Mouse (Mus musculus) embryonic fibroblast, embryonic 13.5 days (primary cell): ENCODE measurements around the gene Ttc29. TPM values are rescaled to one million over a fixed set of nuclear protein-coding genes. Genes with fewer than 3 reads are reported as not detected.

ENCODE experiments used
- H3K27ac ChIP-seq: 2 replicates; pipeline ENCODE4 v1.5.1; 2012; ENCODE audit warnings: low read length, control low read depth, inconsistent platforms; ENCODE audit not compliant: insufficient read depth
- H3K4me1 ChIP-seq: 2 replicates; pipeline ENCODE4 v1.6.1; 2011; ENCODE audit warnings: low read length; ENCODE audit not compliant: control insufficient read depth, insufficient read depth
- H3K4me3 ChIP-seq: 2 replicates; pipeline ENCODE4 v1.5.1; 2011; ENCODE audit warnings: mild to moderate bottlenecking, control low read depth, low read length; ENCODE audit not compliant: insufficient read depth
- CTCF ChIP-seq: IDR thresholded peaks from 2 replicates; pipeline ENCODE4 v1.5.1; 2011; ENCODE audit warnings: mild to moderate bottlenecking, control low read depth, low read length, moderate library complexity, borderline replicate concordance; ENCODE audit not compliant: insufficient read depth
- POLR2A ChIP-seq: IDR thresholded peaks from 2 replicates; pipeline ENCODE4 v1.6.1; 2011; ENCODE audit warnings: low read depth, mild to moderate bottlenecking, control low read depth, low read length, moderate library complexity
- polyA plus RNA-seq: library from polyadenylated mRNA; stranded (reverse); fragments of >200 nt; gene quantifications from 2 replicates; pipeline ENCODE4 v1.2.4, GENCODE M21; 2011; ENCODE audit warnings: low read depth; ENCODE audit not compliant: missing spikeins, insufficient read length

Ttc29 gene
- polyA plus RNA-seq, 1 experiment: not detected

GRCm38 (mm10) chr8:78428148-78428547 is 215.1 kb downstream of the Ttc29 start:
- H3K4me3 ChIP-seq: no peak overlapping the region
- TF ChIP-seq POLR2A: no peak
- TF ChIP-seq CTCF: no peak
- H3K4me1 ChIP-seq: no peaks in the 10 kb centered on the region
- no peak overlapping the region for H3K27ac ChIP-seq

DNA sequence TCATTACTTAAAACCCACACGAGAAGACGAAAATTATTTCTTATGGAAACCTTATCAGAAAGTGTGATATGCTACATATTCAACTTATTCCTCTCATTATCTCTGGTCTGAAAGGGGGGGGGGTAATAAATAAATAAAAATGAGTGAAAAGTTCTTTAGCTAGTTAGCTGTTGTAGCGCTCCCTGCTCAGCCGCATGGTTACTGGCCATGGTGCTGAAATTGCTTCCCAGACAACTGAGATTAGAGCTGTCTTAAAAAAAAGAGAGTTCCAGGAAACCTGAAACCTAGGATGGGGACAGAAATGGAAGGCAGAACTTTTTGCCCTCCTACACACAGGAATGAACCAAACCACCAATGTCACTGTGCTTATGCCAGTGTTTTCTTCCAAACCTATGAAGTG is 218.3 kb downstream of the Ttc29 start:
- no peak overlapping the region for H3K4me3 ChIP-seq
- no peak for TF ChIP-seq CTCF
- TF ChIP-seq POLR2A: no peak
- H3K27ac ChIP-seq: no peak overlapping the region
- H3K4me1 ChIP-seq: no peaks in the 10 kb centered on the region

GRCm38 (mm10) chr8:78432451-78432850 is 219.4 kb downstream of the Ttc29 start:
- H3K4me3 ChIP-seq: no peak overlapping the region
- no peak for TF ChIP-seq POLR2A
- no peak for TF ChIP-seq CTCF
- no peak overlapping the region for H3K27ac ChIP-seq
- H3K4me1 ChIP-seq: no peaks in the 10 kb centered on the region

DNA sequence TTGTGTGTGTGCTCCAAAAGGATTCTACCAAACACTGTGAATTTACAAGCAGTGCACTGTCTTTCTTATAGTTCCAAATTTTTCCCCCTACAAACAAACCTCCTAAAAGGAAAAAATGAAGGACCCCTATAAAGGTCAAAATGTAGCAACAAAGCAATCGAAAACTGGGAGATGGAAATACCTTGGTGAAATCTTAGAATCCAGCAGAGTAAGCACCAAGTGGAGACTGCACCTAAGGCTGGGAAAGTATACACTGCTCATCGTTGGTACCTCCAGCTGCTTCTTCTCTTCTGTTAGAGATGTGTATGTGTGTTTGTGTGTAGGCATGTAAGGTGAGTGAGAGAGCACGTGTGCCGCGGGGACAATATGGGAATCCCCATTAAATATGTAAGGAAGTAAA is 220.2 kb downstream of the Ttc29 start:
- Histone ChIP-seq H3K4me3 (no peak overlapping the region), H3K4me1 (no peaks in the 10 kb centered on the region), H3K27ac (no peak overlapping the region)
- TF ChIP-seq CTCF (no peak), POLR2A (no peak)

GRCm38 (mm10) chr8:78434340-78434739 is 221.2 kb downstream of the Ttc29 start:
- Histone ChIP-seq H3K4me1 (no peaks in the 10 kb centered on the region), H3K4me3 (no peak overlapping the region)

GRCm38 (mm10) chr8:78434823-78435623 is 221.9 kb downstream of the Ttc29 start:
- Histone ChIP-seq H3K27ac (no peak overlapping the region), H3K4me3 (no peak overlapping the region), H3K4me1 (no peaks in the 10 kb centered on the region)
- no peak for TF ChIP-seq CTCF
- TF ChIP-seq POLR2A: no peak

More at GRCm38 (mm10) chr8:78434340-78434739, 221.2 kb downstream of the Ttc29 start:
- TF ChIP-seq CTCF (no peak), POLR2A (no peak)
- no peak overlapping the region for H3K27ac ChIP-seq

GRCm38 (mm10) chr8:78435624-78435960 is 222.5 kb downstream of the Ttc29 start:
- no peak overlapping the region for H3K4me3 ChIP-seq
- TF ChIP-seq POLR2A (no peak), CTCF (no peak)
- H3K4me1 ChIP-seq: no peaks in the 10 kb centered on the region
- no peak overlapping the region for H3K27ac ChIP-seq

GRCm38 (mm10) chr8:78436071-78436651 is 223.1 kb downstream of the Ttc29 start, which contains the start of gene Pou4f2:
Gene Pou4f2, minus strand, starts transcription at chr8:78436645.
- Histone ChIP-seq H3K27ac (no peak within 1 kb of the TSS), H3K4me1 (no peaks in the 10 kb centered on the region), H3K4me3 (peak within 1 kb of the TSS; percentile 19; the same call in 1 of the 2 replicates)
- TF ChIP-seq CTCF (no peak), POLR2A (no peak)

GRCm38 (mm10) chr8:78436661-78437060 is 223.6 kb downstream of the Ttc29 start:
- Histone ChIP-seq H3K27ac (no peak overlapping the region), H3K4me3 (no peak overlapping the region), H3K4me1 (no peaks in the 10 kb centered on the region)
- TF ChIP-seq CTCF (no peak), POLR2A (no peak)
